Mouse (Mus musculus): ENCODE measurements around the gene Acad11. TPM values are rescaled to one million over a fixed set of nuclear protein-coding genes. Genes with fewer than 3 reads are reported as not detected.
A peak's percentile ranks its signal among the peaks of the same experiment; 100 is the strongest.

Acad11 gene
- polyA plus RNA-seq, 1 experiment: 40.5 TPM

GRCm38 (mm10) chr9:104070863-104071604, 7.9 kb downstream of the Acad11 start:
- H3K4me1 ChIP-seq (ENCODE audit: control insufficient read depth, insufficient read depth, low read length): no peaks in the 10 kb centered on the region
- no peaks in the 10 kb centered on the region for H3K36me3 ChIP-seq (ENCODE audit: control insufficient read depth, insufficient read depth, low read length, poor library complexity, severe bottlenecking)
- no peaks in the 10 kb centered on the region for H3K27me3 ChIP-seq (ENCODE audit: control insufficient read depth, insufficient read depth, low read length, poor library complexity, severe bottlenecking)
- H3K4me3 ChIP-seq (ENCODE audit: low read depth, low read length): no peak overlapping the region
- no peak overlapping the region for H3K9ac ChIP-seq (ENCODE audit: low read depth, poor library complexity, severe bottlenecking)
- TF ChIP-seq EP300 (IDR thresholded peaks at IDR 0.05; ENCODE audit: insufficient read depth, low read depth, low read length) (no peak), CTCF (IDR thresholded peaks at IDR 0.05; ENCODE audit: low read depth, low read length) (no peak), POLR2A (IDR thresholded peaks at IDR 0.05; ENCODE audit: insufficient read depth, low read length) (no peak)
- no peaks in the 10 kb centered on the region for H3K9me3 ChIP-seq (replicated peaks; ENCODE audit: control insufficient read depth, insufficient read depth, low read length, poor library complexity, severe bottlenecking)
- H3K27ac ChIP-seq (ENCODE audit: insufficient read depth, low read length): no peak overlapping the region

GRCm38 (mm10) chr9:104075808-104076207, 12.6 kb downstream of the Acad11 start:
- H3K4me1 ChIP-seq (ENCODE audit: control insufficient read depth, insufficient read depth, low read length): no peaks in the 10 kb centered on the region
- H3K36me3 ChIP-seq (ENCODE audit: control insufficient read depth, insufficient read depth, low read length, poor library complexity, severe bottlenecking): no peaks in the 10 kb centered on the region
- TF ChIP-seq POLR2A (IDR thresholded peaks at IDR 0.05; ENCODE audit: insufficient read depth, low read length) (no peak), CTCF (IDR thresholded peaks at IDR 0.05; ENCODE audit: low read depth, low read length) (no peak), EP300 (IDR thresholded peaks at IDR 0.05; ENCODE audit: insufficient read depth, low read depth, low read length) (no peak)
- H3K4me3 ChIP-seq (ENCODE audit: low read depth, low read length): no peak overlapping the region
- no peak overlapping the region for H3K9ac ChIP-seq (ENCODE audit: low read depth, poor library complexity, severe bottlenecking)
- no peaks in the 10 kb centered on the region for H3K27me3 ChIP-seq (ENCODE audit: control insufficient read depth, insufficient read depth, low read length, poor library complexity, severe bottlenecking)
- H3K27ac ChIP-seq (ENCODE audit: insufficient read depth, low read length): no peak overlapping the region
- H3K9me3 ChIP-seq (replicated peaks; ENCODE audit: control insufficient read depth, insufficient read depth, low read length, poor library complexity, severe bottlenecking): no peaks in the 10 kb centered on the region

- Histone ChIP-seq H3K4me1 (ENCODE audit: control insufficient read depth, insufficient read depth, low read length) (no peaks in the 10 kb centered on the region), H3K9ac (ENCODE audit: low read depth, poor library complexity, severe bottlenecking) (no peak overlapping the region), H3K27ac (ENCODE audit: insufficient read depth, low read length) (no peak overlapping the region), H3K9me3 (replicated peaks; ENCODE audit: control insufficient read depth, insufficient read depth, low read length, poor library complexity, severe bottlenecking) (no peaks in the 10 kb centered on the region), H3K36me3 (ENCODE audit: control insufficient read depth, insufficient read depth, low read length, poor library complexity, severe bottlenecking) (no peaks in the 10 kb centered on the region), H3K4me3 (ENCODE audit: low read depth, low read length) (no peak overlapping the region), H3K27me3 (ENCODE audit: control insufficient read depth, insufficient read depth, low read length, poor library complexity, severe bottlenecking) (no peaks in the 10 kb centered on the region)
- no peak for TF ChIP-seq EP300 (IDR thresholded peaks at IDR 0.05; ENCODE audit: insufficient read depth, low read depth, low read length)
- no peak for TF ChIP-seq POLR2A (IDR thresholded peaks at IDR 0.05; ENCODE audit: insufficient read depth, low read length)
- TF ChIP-seq CTCF (IDR thresholded peaks at IDR 0.05; ENCODE audit: low read depth, low read length): no peak
Observed at GRCm38 (mm10) chr9:104078780-104079179, 15.6 kb downstream of the Acad11 start.

- H3K9me3 ChIP-seq (replicated peaks; ENCODE audit: control insufficient read depth, insufficient read depth, low read length, poor library complexity, severe bottlenecking): no peaks in the 10 kb centered on the region
- no peak overlapping the region for H3K27ac ChIP-seq (ENCODE audit: insufficient read depth, low read length)
- no peaks in the 10 kb centered on the region for H3K27me3 ChIP-seq (ENCODE audit: control insufficient read depth, insufficient read depth, low read length, poor library complexity, severe bottlenecking)
- no peaks in the 10 kb centered on the region for H3K4me1 ChIP-seq (ENCODE audit: control insufficient read depth, insufficient read depth, low read length)
- TF ChIP-seq POLR2A (IDR thresholded peaks at IDR 0.05; ENCODE audit: insufficient read depth, low read length) (no peak), CTCF (IDR thresholded peaks at IDR 0.05; ENCODE audit: low read depth, low read length) (peak; percentile 75)
- H3K36me3 ChIP-seq (ENCODE audit: control insufficient read depth, insufficient read depth, low read length, poor library complexity, severe bottlenecking): no peaks in the 10 kb centered on the region; the same call in 1 of the 2 replicates
- H3K4me3 ChIP-seq (ENCODE audit: low read depth, low read length): no peak overlapping the region
- no peak overlapping the region for H3K9ac ChIP-seq (ENCODE audit: low read depth, poor library complexity, severe bottlenecking)
Observed at GRCm38 (mm10) chr9:104079379-104079778, 16.2 kb downstream of the Acad11 start.

GRCm38 (mm10) chr9:104080038-104080437, 16.9 kb downstream of the Acad11 start:
- Histone ChIP-seq H3K27me3 (ENCODE audit: control insufficient read depth, insufficient read depth, low read length, poor library complexity, severe bottlenecking) (no peaks in the 10 kb centered on the region), H3K27ac (ENCODE audit: insufficient read depth, low read length) (no peak overlapping the region), H3K9me3 (replicated peaks; ENCODE audit: control insufficient read depth, insufficient read depth, low read length, poor library complexity, severe bottlenecking) (no peaks in the 10 kb centered on the region), H3K9ac (ENCODE audit: low read depth, poor library complexity, severe bottlenecking) (no peak overlapping the region), H3K36me3 (ENCODE audit: control insufficient read depth, insufficient read depth, low read length, poor library complexity, severe bottlenecking) (no peaks in the 10 kb centered on the region; the same call in 1 of the 2 replicates), H3K4me3 (ENCODE audit: low read depth, low read length) (no peak overlapping the region), H3K4me1 (ENCODE audit: control insufficient read depth, insufficient read depth, low read length) (no peaks in the 10 kb centered on the region)
- TF ChIP-seq POLR2A (IDR thresholded peaks at IDR 0.05; ENCODE audit: insufficient read depth, low read length) (no peak), CTCF (IDR thresholded peaks at IDR 0.05; ENCODE audit: low read depth, low read length) (no peak), EP300 (IDR thresholded peaks at IDR 0.05; ENCODE audit: insufficient read depth, low read depth, low read length) (no peak)

- peak; percentile 61; the same call in 1 of the 2 replicates for TF ChIP-seq EP300 (IDR thresholded peaks at IDR 0.05; ENCODE audit: insufficient read depth, low read depth, low read length)
- TF ChIP-seq CTCF (IDR thresholded peaks at IDR 0.05; ENCODE audit: low read depth, low read length): no peak
- H3K4me1 ChIP-seq (ENCODE audit: control insufficient read depth, insufficient read depth, low read length): peaks cover 7% of the 10 kb centered on the region
Observed at GRCm38 (mm10) chr9:104085730-104086429, 22.7 kb downstream of the Acad11 start.

More at GRCm38 (mm10) chr9:104085730-104086429, 22.7 kb downstream of the Acad11 start:
- no peaks in the 10 kb centered on the region; the same call in 1 of the 2 replicates for H3K36me3 ChIP-seq (ENCODE audit: control insufficient read depth, insufficient read depth, low read length, poor library complexity, severe bottlenecking)
- H3K27ac ChIP-seq (ENCODE audit: insufficient read depth, low read length): peak overlapping the region; percentile 78
- no peak overlapping the region for H3K4me3 ChIP-seq (ENCODE audit: low read depth, low read length)
- no peaks in the 10 kb centered on the region for H3K27me3 ChIP-seq (ENCODE audit: control insufficient read depth, insufficient read depth, low read length, poor library complexity, severe bottlenecking)
- H3K9ac ChIP-seq (ENCODE audit: low read depth, poor library complexity, severe bottlenecking): no peak overlapping the region
- H3K9me3 ChIP-seq (replicated peaks; ENCODE audit: control insufficient read depth, insufficient read depth, low read length, poor library complexity, severe bottlenecking): no peaks in the 10 kb centered on the region

All from ES-Bruce4 (cell line).